Mouse (Mus musculus) urinary bladder, adult 18-20 months (tissue): ENCODE measurements around the gene Gm45062.

Experiments used
- DNase-seq, 2 experiments: peaks; one replicate each; pipeline ENCODE4 v3.0.0; 2022; ENCODE audit warnings: low spot score in 2 of 2, mixed read lengths in 2 of 2

Gm45062 gene

DNA sequence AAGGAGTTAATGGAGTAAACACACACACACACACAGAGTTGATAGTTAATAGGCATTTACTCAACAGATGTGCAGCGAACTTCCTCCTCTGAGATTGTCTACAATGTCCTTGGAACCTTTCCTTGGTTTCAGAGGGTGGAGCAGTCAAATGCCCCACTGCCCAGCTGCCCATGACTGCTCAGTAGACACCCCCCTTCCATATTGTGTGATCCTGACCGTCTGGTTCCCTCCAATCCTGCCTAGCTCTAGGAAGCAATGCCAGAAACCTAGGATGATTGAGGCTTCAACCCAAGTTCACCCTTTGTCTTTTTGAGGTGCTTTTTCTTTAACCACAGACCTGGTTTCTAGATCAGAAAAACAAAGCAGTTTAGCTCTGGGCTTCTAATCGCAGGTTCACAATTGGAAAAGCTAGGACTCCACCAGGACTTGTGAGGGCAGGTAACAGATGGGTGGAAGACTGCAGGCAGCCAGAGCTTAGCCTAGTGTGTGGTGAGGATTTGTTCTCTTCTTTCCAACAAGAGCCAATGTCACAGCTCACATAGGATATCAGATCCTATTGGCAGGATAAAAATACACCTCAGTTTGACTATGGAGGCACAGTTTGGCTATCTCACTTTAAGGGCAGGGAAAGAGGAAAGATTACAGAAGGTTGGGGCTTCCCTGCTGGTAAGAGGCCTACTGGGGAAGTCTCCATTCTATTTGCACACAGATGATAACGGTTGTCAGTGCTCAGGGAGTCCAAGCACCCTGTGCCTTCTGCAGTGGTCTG, 360.5 kb downstream of the Gm45062 start:
- DNase-seq: no peak

DNA sequence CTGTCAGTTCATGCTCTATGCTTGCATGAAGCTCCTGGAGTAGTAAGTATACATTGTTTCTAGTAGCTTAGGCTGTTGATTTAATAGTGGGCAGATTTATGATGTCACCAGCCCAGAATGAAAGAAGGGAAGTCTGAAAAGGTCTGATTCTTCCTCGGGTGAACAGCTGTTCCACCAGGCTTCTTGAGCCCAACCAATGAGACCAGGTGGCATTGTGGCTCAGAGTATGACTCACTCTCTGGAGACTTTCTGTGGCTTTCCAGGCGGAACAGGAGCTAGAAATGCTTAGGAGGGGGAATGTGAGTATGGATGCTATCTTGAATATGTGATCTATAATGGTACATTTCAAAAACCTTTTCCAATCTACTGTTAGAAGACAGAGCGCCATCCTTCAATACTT, 363.8 kb downstream of the Gm45062 start:
- no peak for DNase-seq

GRCm38 (mm10) chr6:8628226-8628625, 369.0 kb downstream of the Gm45062 start:
- DNase-seq: no peak

DNA sequence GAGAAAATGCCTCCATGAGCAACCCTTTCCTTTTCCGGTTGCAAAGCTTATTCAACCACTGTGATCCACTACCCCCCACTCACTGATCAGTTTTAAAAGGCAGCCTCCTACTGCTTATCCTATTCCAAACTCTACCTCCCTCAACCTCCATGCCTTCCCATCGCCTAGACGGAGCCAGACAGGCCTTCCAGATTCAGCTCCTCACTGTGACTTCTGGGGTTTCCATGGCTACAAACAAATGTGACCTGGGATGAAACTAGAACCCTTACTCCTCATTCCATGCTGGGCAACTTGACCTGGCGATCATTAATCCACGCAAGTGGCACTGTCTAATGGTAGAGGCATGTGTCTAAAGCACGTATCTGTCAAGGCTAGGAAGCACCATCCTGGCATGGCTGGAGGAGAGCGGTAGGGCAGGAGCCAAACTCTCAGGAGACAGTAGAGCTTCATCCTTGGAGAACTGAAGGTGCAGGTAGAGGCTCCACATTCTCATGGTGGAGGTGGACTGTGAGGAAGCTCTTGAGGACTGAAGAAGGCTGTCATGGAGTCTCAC, 369.5 kb downstream of the Gm45062 start:
- no peak for DNase-seq

DNA sequence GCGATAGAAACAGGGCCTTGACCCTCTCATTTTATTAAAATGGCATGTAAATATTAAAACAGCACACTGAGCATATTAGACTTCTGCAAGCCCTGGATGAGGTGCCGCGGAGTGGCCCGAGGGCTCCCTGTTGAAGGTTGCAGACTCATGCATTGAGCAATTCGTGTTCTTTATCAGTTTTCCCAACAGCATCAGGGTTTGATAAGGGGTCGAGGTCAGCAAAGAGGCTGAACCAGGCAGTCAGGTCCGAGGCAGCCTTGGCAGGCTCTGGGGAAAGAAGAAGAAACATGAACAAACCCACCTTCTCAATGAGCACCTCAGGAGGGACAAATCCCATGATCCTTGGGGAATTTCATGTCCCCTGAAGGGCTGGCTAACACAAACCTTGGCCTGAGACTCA, 371.3 kb downstream of the Gm45062 start:
- DNase-seq: no peak

GRCm38 (mm10) chr6:8631362-8631761, 372.1 kb downstream of the Gm45062 start:
- DNase-seq: no peak

DNA sequence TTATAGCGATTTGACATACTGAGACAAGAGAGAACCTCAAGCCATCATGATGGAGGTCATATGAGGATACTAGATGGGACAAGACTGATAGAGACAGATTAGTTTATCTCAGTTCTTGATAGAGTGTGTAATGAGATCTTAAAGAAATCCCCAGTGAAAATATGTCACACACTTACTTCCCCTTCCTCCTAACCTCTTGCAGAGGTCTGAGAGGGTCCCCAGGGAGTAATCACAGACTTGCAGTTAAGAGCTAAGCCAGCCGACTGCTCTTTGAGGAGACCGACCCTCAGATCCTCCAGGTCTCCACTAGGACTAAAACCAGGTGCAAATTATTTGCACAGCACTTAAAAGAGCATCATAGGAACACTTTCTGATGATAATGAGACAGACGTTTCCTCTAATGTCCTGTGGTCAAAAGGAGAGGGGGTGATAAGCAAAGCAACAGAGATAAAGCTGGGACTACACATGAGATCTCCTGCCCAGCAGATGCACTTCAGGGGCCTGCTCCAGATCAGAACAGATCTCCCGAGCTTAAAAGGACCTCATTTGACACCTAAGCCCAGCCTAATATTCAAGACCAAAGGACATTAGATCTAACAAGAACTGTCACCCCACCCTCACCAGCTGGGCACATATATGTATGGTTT, 372.9 kb downstream of the Gm45062 start:
- no peak for DNase-seq

GRCm38 (mm10) chr6:8632701-8633100, 373.5 kb downstream of the Gm45062 start:
- DNase-seq: no peak

GRCm38 (mm10) chr6:8638122-8638521, 378.9 kb downstream of the Gm45062 start:
- DNase-seq: no peak

DNA sequence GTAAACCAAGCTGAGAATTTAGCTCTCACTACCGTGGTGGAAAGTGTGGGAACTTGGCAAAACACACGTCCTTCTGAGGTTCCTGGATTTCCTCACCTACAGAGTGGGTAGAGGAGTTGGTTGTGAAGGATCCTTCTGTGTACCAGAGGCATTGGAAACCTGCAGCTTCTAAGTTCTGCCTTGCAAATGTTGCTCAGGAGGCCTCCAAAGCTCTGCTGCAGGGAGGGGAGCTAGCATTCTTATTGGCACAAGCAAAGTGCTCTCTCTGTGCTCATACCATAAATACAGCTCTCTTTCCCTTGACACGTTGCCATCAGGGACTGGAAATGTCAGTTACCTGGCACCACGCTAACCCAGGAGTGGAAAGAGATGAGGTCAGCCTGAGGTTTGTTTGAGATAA, 379.6 kb downstream of the Gm45062 start:
- DNase-seq: no peak

GRCm38 (mm10) chr6:8639526-8639925, 380.3 kb downstream of the Gm45062 start:
- DNase-seq: no peak

DNA sequence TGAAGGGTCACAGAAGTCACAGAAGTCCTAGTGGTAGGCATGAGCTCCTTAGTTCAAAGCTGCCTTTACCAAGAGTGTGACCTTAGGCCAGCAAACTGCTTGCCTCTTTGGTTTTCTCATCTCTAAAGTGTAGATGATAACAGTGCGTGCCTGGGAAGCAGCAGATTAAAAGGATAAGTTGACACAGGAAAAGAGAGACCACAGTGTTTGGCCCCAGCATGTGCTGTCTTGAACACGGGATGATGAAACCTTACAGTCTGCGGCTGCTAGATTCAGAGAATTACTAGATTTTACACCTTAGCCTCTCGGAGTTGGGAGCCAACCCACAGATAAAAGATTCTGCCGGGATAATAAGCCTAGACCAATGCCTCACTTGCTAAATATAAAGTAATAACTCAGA, 381.6 kb downstream of the Gm45062 start:
- DNase-seq: no peak

- no peak for DNase-seq
Observed at GRCm38 (mm10) chr6:8644703-8645102, 385.5 kb downstream of the Gm45062 start.

DNA sequence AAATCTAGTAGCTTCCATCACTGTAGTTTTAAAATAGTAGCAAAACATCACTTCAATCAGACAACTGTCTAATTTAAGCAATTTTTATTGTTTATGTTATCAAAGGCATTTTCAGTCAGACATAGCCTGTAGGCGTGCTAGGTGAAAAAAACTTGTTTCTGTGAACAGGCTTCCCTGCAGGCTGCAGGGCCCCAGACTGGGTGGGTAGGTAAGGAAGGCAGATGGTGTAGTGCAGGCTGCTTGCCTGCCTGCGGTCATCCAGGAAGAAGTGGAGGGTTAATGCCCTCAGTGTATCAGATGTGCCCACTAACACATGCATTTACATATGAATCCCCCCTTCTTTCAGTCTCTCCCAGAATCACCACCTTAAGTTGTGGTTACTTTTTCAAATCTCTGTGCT, 386.5 kb downstream of the Gm45062 start:
- no peak for DNase-seq
